In the genomic region with DNA sequence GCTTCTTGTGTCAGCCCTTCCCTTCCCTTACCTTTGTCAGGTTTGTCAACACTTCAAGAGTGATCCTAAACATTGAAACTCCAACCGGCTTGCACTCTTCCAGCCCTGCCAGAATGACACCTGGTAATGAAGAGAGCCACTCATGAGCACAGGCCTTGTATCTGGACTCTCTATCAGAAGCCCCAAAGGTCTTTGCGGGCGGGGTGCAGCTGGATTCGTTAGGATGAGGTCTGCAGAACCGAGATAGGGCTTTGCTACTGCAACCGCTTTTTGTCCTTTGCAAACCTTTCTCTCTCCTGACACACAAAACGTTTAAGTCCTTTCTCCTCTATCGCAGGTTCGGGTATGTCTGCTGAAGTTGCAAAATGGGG, we compare ENCODE assay signal across 8 mouse cellular contexts. TPM values are rescaled to one million over a fixed set of nuclear protein-coding genes. Genes with fewer than 3 reads are reported as not detected.
DNase-seq lines count a peak whose midpoint lies in the region; ATAC-seq and TF ChIP-seq lines count a peak whose summit lies in the region.

Slc40a1 (minus strand) TSS at position 131 of the 371 bp plus-strand sequence.

- 73% methylated on average over 9 of the region's 9 CpGs for WGBS in kidney, adult 2 months
- WGBS in forebrain, embryonic 15.5 days, result 19% methylated on average over 9 of the region's 9 CpGs
- WGBS in hindbrain, postnatal 0 days, result 32% methylated on average over 9 of the region's 9 CpGs
- WGBS in midbrain, embryonic 11.5 days, result 23% methylated on average over 9 of the region's 9 CpGs

- no peaks in the 10 kb centered on the region for H3K27me3 ChIP-seq in kidney, adult 2 months (replicated peaks; ENCODE audit: control insufficient read depth, insufficient read depth, low read length)
- H3K27me3 ChIP-seq in forebrain, embryonic 15.5 days, result 0 out of 2 replicates have a peak, but pooled peaks cover 8% of the 10 kb centered on the region
- peaks cover 3% of the 10 kb centered on the region; the same call in 1 of the 2 replicates for H3K27me3 ChIP-seq in hindbrain, postnatal 0 days (ENCODE audit: insufficient read depth, low read length)
- H3K27me3 ChIP-seq in midbrain, embryonic 11.5 days (ENCODE audit: control insufficient read depth, insufficient read depth, low read length), result peaks cover 11% of the 10 kb centered on the region

- H3K36me3 ChIP-seq in kidney, adult 2 months (ENCODE audit: control insufficient read depth, insufficient read depth, low read length), result no peaks in the 10 kb centered on the region
- no peaks in the 10 kb centered on the region for H3K36me3 ChIP-seq in forebrain, embryonic 15.5 days
- H3K36me3 ChIP-seq in hindbrain, postnatal 0 days (ENCODE audit: insufficient read depth, low read length), result no peaks in the 10 kb centered on the region
- H3K36me3 ChIP-seq in midbrain, embryonic 11.5 days (ENCODE audit: control insufficient read depth, insufficient read depth, low read length), result no peaks in the 10 kb centered on the region

- no peak for TF ChIP-seq POLR2A in kidney, adult 2 months (IDR thresholded peaks at IDR 0.05; ENCODE audit: low read depth, low read length)

- no peaks in the 10 kb centered on the region for H3K9me3 ChIP-seq in forebrain, embryonic 15.5 days
- no peaks in the 10 kb centered on the region for H3K9me3 ChIP-seq in hindbrain, postnatal 0 days (ENCODE audit: low read length)
- no peaks in the 10 kb centered on the region for H3K9me3 ChIP-seq in midbrain, embryonic 11.5 days (ENCODE audit: control insufficient read depth, low read length)

- H3K9ac ChIP-seq in forebrain, embryonic 15.5 days (replicated peaks), result peak within 1 kb of the TSS; percentile 50
- H3K9ac ChIP-seq in hindbrain, postnatal 0 days (replicated peaks; ENCODE audit: low read length), result peak within 1 kb of the TSS; percentile 49
- H3K9ac ChIP-seq in midbrain, embryonic 11.5 days (ENCODE audit: low read length), result peak within 1 kb of the TSS; percentile 53

- no peak for TF ChIP-seq CTCF in kidney, adult 2 months (conservative IDR thresholded peaks at IDR 0.05; ENCODE audit: insufficient read depth, insufficient read length, low read depth, low read length)
- TF ChIP-seq CTCF in hindbrain, postnatal 0 days (IDR thresholded peaks at IDR 0.05; ENCODE audit: low read depth), result no peak

- H3K27ac ChIP-seq in kidney, adult 2 months (ENCODE audit: insufficient read depth, low read depth, low read length), result peak within 1 kb of the TSS; percentile 69
- no peak within 1 kb of the TSS for H3K27ac ChIP-seq in forebrain, embryonic 15.5 days (replicated peaks)
- 0 out of 2 replicates have a peak within 1 kb of the TSS, but pooled peaks have one; percentile 9 for H3K27ac ChIP-seq in hindbrain, postnatal 0 days
- no peak within 1 kb of the TSS for H3K27ac ChIP-seq in midbrain, embryonic 11.5 days (ENCODE audit: low read depth, low read length)

- peak within 1 kb of the TSS; percentile 87 for H3K4me2 ChIP-seq in forebrain, embryonic 15.5 days (replicated peaks)
- H3K4me2 ChIP-seq in hindbrain, postnatal 0 days (ENCODE audit: low read depth, low read length), result peak within 1 kb of the TSS; percentile 85
- peak within 1 kb of the TSS; percentile 71 for H3K4me2 ChIP-seq in midbrain, embryonic 11.5 days

- peak within 1 kb of the TSS; percentile 67 for H3K4me3 ChIP-seq in kidney, adult 2 months (ENCODE audit: insufficient read depth, low read depth, low read length)
- H3K4me3 ChIP-seq in forebrain, embryonic 15.5 days, result peak within 1 kb of the TSS; percentile 60
- peak within 1 kb of the TSS; percentile 59 for H3K4me3 ChIP-seq in hindbrain, postnatal 0 days (ENCODE audit: low read length)
- H3K4me3 ChIP-seq in midbrain, embryonic 11.5 days (ENCODE audit: low read depth, low read length), result peak within 1 kb of the TSS; percentile 41

- no peaks in the 10 kb centered on the region; the same call in 1 of the 2 replicates for H3K4me1 ChIP-seq in kidney, adult 2 months (ENCODE audit: control insufficient read depth, insufficient read depth, low read length)
- H3K4me1 ChIP-seq in forebrain, embryonic 15.5 days, result peaks cover 8% of the 10 kb centered on the region; the same call in 1 of the 2 replicates
- no peaks in the 10 kb centered on the region for H3K4me1 ChIP-seq in hindbrain, postnatal 0 days (ENCODE audit: insufficient read depth, low read length)
- H3K4me1 ChIP-seq in midbrain, embryonic 11.5 days (ENCODE audit: control insufficient read depth, insufficient read depth, low read length), result no peaks in the 10 kb centered on the region

- no peak for ATAC-seq in forebrain, embryonic 15.5 days (replicated peaks)
- peak; percentile 8; the same call in 1 of the 2 replicates for ATAC-seq in hindbrain, postnatal 0 days
- no peak for ATAC-seq in midbrain, embryonic 11.5 days (ENCODE audit: low FRiP score)

- DNase-seq in kidney, adult 2 months, result no peak
- no peak for DNase-seq in kidney, postnatal 14 days
- peak; percentile 8 for DNase-seq in ZHBTc4 (ENCODE audit: low read depth, low spot score)
- DNase-seq in hindbrain, postnatal 0 days (ENCODE audit: low spot score), result no peak
- peak; percentile 83 for DNase-seq in midbrain, embryonic 11.5 days (ENCODE audit: low spot score, missing footprints)
- no peak for DNase-seq in ovary, postnatal 10 days (ENCODE audit: low spot score)
- DNase-seq in frontal cortex, postnatal 25 days (ENCODE audit: low spot score in 2 of 2), result no peak

RNA-seq across cellular contexts. Expression of gene Slc40a1, which starts in this region (rescaled TPM):
- 26.9 and 34.2 TPM in 2 replicates for polyA plus RNA-seq in kidney, adult 2 months (2012; rRNA removed)
- polyA plus RNA-seq in forebrain, embryonic 15.5 days (2015; fragmentation: Nextera tagmentation; extraction: Ambion mirVana), result 25.2 and 26.4 TPM in 2 replicates
- total RNA-seq in hindbrain, postnatal 0 days (2014; rRNA removed), result 14.4 and 15.7 TPM in 2 replicates
- 26.6 and 30.1 TPM in 2 replicates for polyA plus RNA-seq in hindbrain, postnatal 0 days (2015; fragmentation: Nextera tagmentation; extraction: Ambion mirVana)
- 23.3 and 29.1 TPM in 2 replicates for polyA plus RNA-seq in midbrain, embryonic 11.5 days (2014; fragmentation: Nextera tagmentation; extraction: Ambion mirVana)

Comparison
In these comparisons a context has a peak if more than half of its experiments do, and no peak if none do; other contexts are left out.
1. DNase-seq: peak in ZHBTc4 (single experiment) and midbrain, embryonic 11.5 days (single experiment); none in kidney, adult 2 months (single experiment), kidney, postnatal 14 days (single experiment), hindbrain, postnatal 0 days (single experiment), ovary, postnatal 10 days (single experiment) and frontal cortex, postnatal 25 days (0 of 2).
2. H3K27ac ChIP-seq: peak in kidney, adult 2 months (single experiment) and hindbrain, postnatal 0 days (single experiment); none in forebrain, embryonic 15.5 days (single experiment) and midbrain, embryonic 11.5 days (single experiment).
3. Peak in every context shown above with its lines, with median percentiles within 50 percentile points of each other: H3K4me3 ChIP-seq, H3K4me2 ChIP-seq and H3K9ac ChIP-seq.